Mouse (Mus musculus) lung, embryonic 15.5 days (tissue): ENCODE measurements around the gene Ptprt. TPM values are rescaled to one million over a fixed set of nuclear protein-coding genes. Genes with fewer than 3 reads are reported as not detected.
A peak's percentile ranks its signal among the peaks of the same experiment; 100 is the strongest.
"Not testable (repeated sequence)": the region's sequence is repeated elsewhere in the genome, so short reads cannot be mapped to it uniquely, and the experiment has no call there.

Experiments
- ATAC-seq: fragments of 200-750 bp; cut with Nextera tagmentation; 2 replicates; pipeline ENCODE4 v1.8.0; 2017; ENCODE audit warnings: moderate number of reproducible peaks, borderline replicate concordance; ENCODE audit not compliant: low FRiP score, low TSS enrichment; ENCODE audit errors: extremely low read depth
- H3K27ac ChIP-seq: fragments of 300-500 bp; sonication (generic); 2 replicates; pipeline ENCODE4 v1.5.1; 2015; ENCODE audit warnings: moderate library complexity, mild to moderate bottlenecking, inconsistent platforms
- H3K27me3 ChIP-seq: fragments of 300-500 bp; sonication (generic); 2 replicates; pipeline ENCODE4 v1.6.1; 2015; ENCODE audit warnings: inconsistent platforms
- H3K36me3 ChIP-seq: fragments of 300-500 bp; sonication (generic); 2 replicates; pipeline ENCODE4 v1.6.1; 2015; ENCODE audit warnings: inconsistent platforms
- H3K4me1 ChIP-seq: fragments of 300-500 bp; sonication (generic); 2 replicates; pipeline ENCODE4 v1.6.1; 2015; ENCODE audit warnings: inconsistent platforms
- H3K4me2 ChIP-seq: fragments of 300-500 bp; sonication (generic); 2 replicates; pipeline ENCODE4 v1.6.1; 2015; ENCODE audit warnings: inconsistent platforms, mild to moderate bottlenecking, moderate library complexity
- H3K4me3 ChIP-seq: fragments of 300-500 bp; sonication (generic); 2 replicates; pipeline ENCODE4 v1.5.1; 2015; ENCODE audit warnings: mild to moderate bottlenecking, inconsistent platforms
- H3K9ac ChIP-seq: fragments of 300-500 bp; sonication (generic); 2 replicates; pipeline ENCODE4 v1.6.1; 2015; ENCODE audit warnings: inconsistent platforms
- H3K9me3 ChIP-seq: fragments of 300-500 bp; sonication (generic); 2 replicates; pipeline ENCODE4 v1.6.1; 2016; ENCODE audit warnings: inconsistent platforms
- WGBS: fragments of 180-500 bp; shearing (Covaris S2); methylation state at CpG from one replicate; pipeline ENCODE4 v1.1.7; 2015; 5-methylcytosine and 5-hydroxymethylcytosine counted together
- polyA plus RNA-seq: library from polyadenylated mRNA; unstranded; fragments of >200 nt; fragmentation: Nextera tagmentation; extraction: Ambion mirVana; gene quantifications from 2 replicates; pipeline ENCODE4 v1.2.1, GENCODE M21; 2015

The Ptprt gene
- polyA plus RNA-seq, 1 experiment from 2014 or later, result 1.6 TPM

DNA sequence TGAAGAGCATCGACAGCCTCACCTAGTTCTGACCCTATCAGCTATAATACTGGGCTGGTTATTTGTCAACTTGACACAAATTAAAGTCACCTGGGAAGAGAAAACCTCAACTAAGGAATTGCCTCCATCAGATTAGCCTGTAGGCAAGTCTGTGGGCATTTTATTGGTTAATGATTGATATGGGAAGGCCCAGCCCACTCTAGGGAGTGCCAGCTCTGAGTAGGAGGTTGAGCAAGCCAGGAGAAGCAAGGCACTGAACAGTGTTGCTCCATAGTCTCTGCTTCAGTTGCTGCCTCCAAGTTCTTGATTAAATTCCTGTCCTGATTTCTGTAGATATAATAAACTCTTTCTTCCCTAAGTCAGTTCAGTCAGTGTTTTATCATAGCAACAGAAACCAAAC, 488.4 kb downstream of the Ptprt start:
- Histone ChIP-seq H3K27ac (no peak overlapping the region), H3K9ac (no peak overlapping the region), H3K9me3 (no peaks in the 10 kb centered on the region), H3K4me3 (no peak overlapping the region), H3K4me1 (no peaks in the 10 kb centered on the region), H3K4me2 (no peak overlapping the region), H3K27me3 (no peaks in the 10 kb centered on the region), H3K36me3 (no peaks in the 10 kb centered on the region)
- 76% methylated on average over 1 of the region's 1 CpGs for WGBS
- ATAC-seq, result no peak

DNA sequence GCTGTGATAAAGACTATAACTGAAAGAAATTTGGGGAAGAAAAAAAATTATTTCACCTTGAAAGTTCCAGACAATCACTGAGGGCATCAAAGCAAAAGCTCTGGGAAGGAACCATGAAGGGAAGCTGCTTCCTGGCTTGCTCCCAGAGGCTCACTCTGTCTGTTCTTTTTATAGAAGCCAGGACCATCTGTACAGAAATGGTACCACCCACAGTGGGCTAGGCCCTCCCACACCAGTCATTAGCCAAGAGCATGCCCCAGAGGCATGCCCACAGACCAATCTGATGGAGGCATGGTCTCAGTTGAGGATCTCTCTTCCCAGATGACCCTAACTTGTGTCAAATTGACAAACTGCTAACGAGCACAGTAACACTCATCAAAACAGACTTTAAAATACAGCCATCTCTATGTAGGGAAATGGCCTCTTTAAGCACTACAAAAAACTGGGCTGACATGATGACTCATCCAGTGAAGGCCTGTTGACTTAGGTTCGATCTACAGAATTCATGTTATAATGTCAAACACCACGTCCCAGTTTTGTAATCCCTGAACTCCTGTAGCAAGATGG, 519.0 kb downstream of the Ptprt start:
- ATAC-seq, result no peak
- H3K4me1 ChIP-seq, result no peaks in the 10 kb centered on the region
- no peak overlapping the region for H3K4me3 ChIP-seq
- H3K9me3 ChIP-seq, result no peaks in the 10 kb centered on the region
- no peak overlapping the region for H3K4me2 ChIP-seq
- H3K27ac ChIP-seq, result no peak overlapping the region
- H3K36me3 ChIP-seq, result no peaks in the 10 kb centered on the region
- H3K27me3 ChIP-seq, result no peaks in the 10 kb centered on the region
- WGBS, result 72% methylated on average over 3 of the region's 3 CpGs
- no peak overlapping the region for H3K9ac ChIP-seq

DNA sequence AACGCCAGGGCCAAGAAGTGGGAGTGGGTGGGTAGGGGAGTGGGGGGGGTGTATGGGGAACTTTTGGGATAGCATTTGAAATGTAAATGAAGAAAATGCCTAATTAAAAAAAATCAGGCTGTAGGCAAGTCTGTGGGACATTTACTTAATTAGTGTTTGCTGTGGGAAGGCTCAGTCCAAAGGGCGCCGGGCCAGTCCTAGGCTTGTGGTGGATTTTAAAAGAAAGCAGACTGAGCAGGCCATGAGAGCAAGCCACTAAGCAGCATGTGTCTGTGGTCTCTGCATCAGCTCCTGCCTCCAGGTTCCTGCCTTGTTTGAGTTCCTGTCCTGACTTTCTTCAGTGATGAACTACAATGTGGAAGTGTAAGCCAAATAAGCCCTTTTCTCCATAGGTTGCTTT, 524.8 kb downstream of the Ptprt start:
- H3K4me1 ChIP-seq, ATAC-seq, H3K9ac ChIP-seq, H3K27me3 ChIP-seq, H3K36me3 ChIP-seq, H3K4me3 ChIP-seq, H3K9me3 ChIP-seq, H3K4me2 ChIP-seq, H3K27ac ChIP-seq: not testable (repeated sequence)
- 90% methylated on average over 3 of the region's 3 CpGs for WGBS

DNA sequence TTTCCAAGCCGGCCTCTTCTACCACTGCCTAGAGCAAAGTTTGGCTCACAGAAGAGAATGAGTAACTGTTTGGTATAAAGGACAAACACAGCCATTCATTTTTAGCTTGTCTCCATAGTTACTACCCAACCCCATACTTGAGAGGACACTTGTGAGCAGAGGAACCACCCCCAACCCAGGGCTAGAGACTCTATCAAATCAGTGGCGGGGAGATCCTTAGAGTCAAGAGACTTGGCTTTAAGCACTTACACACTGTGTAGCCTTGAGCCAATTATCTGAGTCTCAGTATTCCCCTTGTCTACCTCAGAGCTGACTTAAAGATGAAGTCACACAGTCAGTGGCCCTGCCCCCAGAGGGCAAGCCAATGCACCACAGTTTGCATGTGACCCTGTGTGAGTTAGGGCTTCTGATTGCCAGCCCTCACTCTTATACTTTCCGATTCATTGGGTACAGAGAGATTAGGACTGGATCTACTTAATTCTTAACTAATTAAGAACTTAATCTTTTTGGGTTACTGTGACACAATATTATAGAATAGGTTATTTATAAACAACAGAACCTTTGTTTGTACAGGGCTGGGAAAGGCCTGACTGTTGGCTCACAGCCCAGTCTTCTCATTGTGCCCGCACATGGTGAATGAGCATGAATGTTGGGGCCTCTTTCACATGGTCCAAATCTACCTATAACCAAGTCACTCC, 529.2 kb downstream of the Ptprt start:
- no peak overlapping the region for H3K4me2 ChIP-seq
- 48% methylated on average over 4 of the region's 4 CpGs for WGBS
- H3K4me3 ChIP-seq, result no peak overlapping the region
- H3K36me3 ChIP-seq, result no peaks in the 10 kb centered on the region
- no peaks in the 10 kb centered on the region for H3K9me3 ChIP-seq
- H3K27ac ChIP-seq, result 0 out of 2 replicates have a peak overlapping the region, but pooled peaks have one; percentile 10
- H3K9ac ChIP-seq, result no peak overlapping the region
- ATAC-seq, result peak; percentile 88
- peaks cover 5% of the 10 kb centered on the region; the same call in 1 of the 2 replicates for H3K4me1 ChIP-seq
- no peaks in the 10 kb centered on the region for H3K27me3 ChIP-seq

DNA sequence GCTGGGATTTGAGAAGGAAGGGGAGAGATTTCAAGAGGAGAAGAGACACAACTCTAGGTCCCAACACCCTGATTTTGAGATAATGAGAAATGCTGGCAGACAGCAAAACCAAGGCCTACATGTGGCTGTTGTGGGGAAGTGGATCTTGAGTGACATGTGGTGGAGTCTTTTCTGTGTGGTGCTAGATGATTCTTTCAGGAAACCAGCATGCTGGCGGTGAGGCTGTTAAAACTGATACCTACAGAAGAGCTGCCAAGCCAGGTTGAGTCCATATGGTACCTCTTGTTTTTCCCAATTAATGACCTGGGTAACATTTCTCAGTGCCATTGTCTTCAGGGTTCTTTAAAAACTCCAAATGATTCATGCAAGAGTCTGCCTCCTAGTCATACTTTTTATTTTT, 531.1 kb downstream of the Ptprt start:
- H3K4me2 ChIP-seq, result no peak overlapping the region
- H3K27me3 ChIP-seq, result no peaks in the 10 kb centered on the region
- H3K9ac ChIP-seq, result no peak overlapping the region
- H3K4me1 ChIP-seq, result peaks cover 5% of the 10 kb centered on the region; the same call in 1 of the 2 replicates
- no peaks in the 10 kb centered on the region for H3K9me3 ChIP-seq
- 90% methylated on average over 1 of the region's 1 CpGs for WGBS
- no peak overlapping the region for H3K27ac ChIP-seq
- H3K4me3 ChIP-seq, result no peak overlapping the region
- no peak for ATAC-seq
- no peaks in the 10 kb centered on the region for H3K36me3 ChIP-seq

DNA sequence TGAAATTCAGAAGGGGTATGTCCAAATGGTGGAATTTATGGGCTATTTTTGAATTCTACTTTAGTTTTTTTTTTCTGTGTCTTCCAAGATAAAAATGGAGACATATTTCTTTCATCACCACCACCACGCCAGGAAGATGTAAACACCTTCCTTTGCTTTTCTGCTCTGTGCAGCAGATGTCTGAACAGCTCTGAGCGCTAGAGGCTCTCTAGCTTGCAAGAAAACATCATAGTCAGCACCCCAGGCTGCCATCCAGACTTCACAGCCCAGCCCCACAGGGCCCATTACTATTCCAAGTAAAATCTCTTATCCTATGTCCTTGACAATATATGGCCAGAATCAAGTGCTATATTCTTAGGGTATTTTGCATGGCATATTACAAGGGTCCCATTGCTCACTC, 542.9 kb downstream of the Ptprt start:
- Histone ChIP-seq H3K27me3 (no peaks in the 10 kb centered on the region), H3K4me2 (no peak overlapping the region), H3K27ac (no peak overlapping the region), H3K36me3 (no peaks in the 10 kb centered on the region), H3K9ac (no peak overlapping the region), H3K4me3 (no peak overlapping the region), H3K4me1 (no peaks in the 10 kb centered on the region), H3K9me3 (no peaks in the 10 kb centered on the region)
- no peak for ATAC-seq
- WGBS, result 27% methylated on average over 2 of the region's 2 CpGs

DNA sequence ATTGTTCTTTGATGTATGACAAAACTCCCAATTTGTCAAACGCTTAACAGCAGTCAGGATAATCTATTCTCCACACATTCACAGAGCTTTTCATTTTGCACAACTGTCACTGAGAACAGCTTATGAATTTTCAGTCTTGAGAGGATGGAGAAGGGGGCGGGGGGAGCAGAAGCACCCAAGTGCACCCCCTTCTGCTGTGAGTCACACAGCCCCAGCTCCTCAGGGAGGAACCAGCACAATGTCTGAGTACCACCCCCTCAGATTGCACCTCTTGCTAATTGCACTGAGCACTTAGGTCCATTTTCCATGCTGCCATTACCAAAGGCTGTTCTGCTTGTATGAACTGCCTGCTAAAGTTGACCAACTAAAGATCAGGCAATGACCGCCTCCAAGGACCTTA, 578.6 kb downstream of the Ptprt start:
- no peak for ATAC-seq
- 81% methylated on average over 3 of the region's 3 CpGs for WGBS
- H3K4me2 ChIP-seq, result no peak overlapping the region
- no peaks in the 10 kb centered on the region for H3K4me1 ChIP-seq
- no peaks in the 10 kb centered on the region for H3K9me3 ChIP-seq
- no peaks in the 10 kb centered on the region for H3K27me3 ChIP-seq
- no peaks in the 10 kb centered on the region for H3K36me3 ChIP-seq
- H3K27ac ChIP-seq, result no peak overlapping the region
- no peak overlapping the region for H3K4me3 ChIP-seq
- H3K9ac ChIP-seq, result no peak overlapping the region

DNA sequence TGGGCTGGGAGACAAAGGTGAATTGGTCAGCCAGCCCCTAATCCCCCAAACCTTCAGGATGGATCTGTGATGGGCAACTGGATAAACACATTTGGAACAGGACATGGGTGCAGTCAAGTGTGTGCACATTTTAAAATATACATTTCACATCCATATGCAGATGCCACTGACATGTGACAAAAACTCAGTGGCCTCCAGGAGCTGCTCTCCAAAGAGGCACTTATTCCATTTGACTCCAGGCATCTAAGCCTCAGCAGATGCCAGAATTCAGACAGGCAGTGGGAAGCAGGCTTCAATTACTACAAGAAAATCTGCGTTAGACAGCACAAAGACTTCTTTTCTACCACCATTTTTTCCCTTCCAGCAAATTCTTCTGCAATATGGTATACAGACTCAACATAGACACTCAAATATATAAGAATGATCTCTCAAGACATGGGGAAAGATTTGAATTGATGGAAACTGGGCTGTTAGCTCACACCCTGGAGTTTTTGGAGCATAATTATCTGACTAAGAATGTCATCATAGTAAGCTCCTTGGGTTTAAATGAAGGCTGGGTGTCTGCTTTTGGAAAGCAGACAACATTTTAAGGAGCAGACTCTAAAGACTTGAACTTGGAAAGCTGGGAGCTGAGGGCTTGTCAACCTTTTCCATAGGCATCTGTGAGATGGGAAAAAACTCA, 580.1 kb downstream of the Ptprt start:
- Histone ChIP-seq H3K4me1 (no peaks in the 10 kb centered on the region), H3K36me3 (no peaks in the 10 kb centered on the region), H3K9me3 (no peaks in the 10 kb centered on the region), H3K27ac (no peak overlapping the region), H3K9ac (no peak overlapping the region), H3K27me3 (no peaks in the 10 kb centered on the region), H3K4me2 (no peak overlapping the region), H3K4me3 (no peak overlapping the region)
- WGBS, result 77% methylated on average over 1 of the region's 1 CpGs
- ATAC-seq, result no peak

DNA sequence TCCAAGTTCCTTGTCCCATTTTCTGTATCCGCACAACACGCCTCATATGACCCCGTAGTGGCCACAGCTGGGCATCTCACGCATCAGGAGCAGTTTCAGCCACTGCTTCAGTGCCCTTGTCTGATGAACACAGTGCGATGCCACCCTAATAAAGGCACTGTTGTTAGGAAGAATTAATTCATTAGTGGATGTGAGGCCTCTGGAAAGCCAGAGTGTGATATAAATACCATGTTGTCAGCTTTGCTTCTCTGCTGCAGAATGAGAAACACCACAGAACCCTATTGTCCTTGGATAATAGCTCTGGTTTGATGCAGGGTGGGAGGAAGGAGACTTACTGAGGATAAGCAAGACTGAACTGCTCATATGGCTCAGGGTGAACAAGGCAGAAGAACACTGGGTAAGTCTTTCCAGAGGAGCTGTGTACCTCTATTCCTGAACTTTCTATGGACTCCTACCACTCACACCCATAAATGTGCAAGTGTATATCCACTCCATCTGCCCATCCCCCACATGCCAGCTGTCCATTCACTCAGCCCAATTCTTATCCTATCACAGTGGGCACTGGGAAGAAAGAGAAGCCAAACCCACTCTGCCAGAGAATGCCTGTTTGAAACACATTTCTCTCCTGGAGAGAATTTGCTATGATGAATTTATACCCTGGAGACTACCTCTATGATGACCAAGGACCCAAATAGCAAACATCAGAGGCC, 582.2 kb downstream of the Ptprt start:
- H3K4me3 ChIP-seq, result no peak overlapping the region
- H3K27ac ChIP-seq, result no peak overlapping the region
- H3K9ac ChIP-seq, result no peak overlapping the region
- H3K4me1 ChIP-seq, result no peaks in the 10 kb centered on the region
- no peak overlapping the region for H3K4me2 ChIP-seq
- no peaks in the 10 kb centered on the region for H3K27me3 ChIP-seq
- H3K36me3 ChIP-seq, result no peaks in the 10 kb centered on the region
- no peak for ATAC-seq
- no peaks in the 10 kb centered on the region for H3K9me3 ChIP-seq
- WGBS, result 91% methylated on average over 5 of the region's 5 CpGs

DNA sequence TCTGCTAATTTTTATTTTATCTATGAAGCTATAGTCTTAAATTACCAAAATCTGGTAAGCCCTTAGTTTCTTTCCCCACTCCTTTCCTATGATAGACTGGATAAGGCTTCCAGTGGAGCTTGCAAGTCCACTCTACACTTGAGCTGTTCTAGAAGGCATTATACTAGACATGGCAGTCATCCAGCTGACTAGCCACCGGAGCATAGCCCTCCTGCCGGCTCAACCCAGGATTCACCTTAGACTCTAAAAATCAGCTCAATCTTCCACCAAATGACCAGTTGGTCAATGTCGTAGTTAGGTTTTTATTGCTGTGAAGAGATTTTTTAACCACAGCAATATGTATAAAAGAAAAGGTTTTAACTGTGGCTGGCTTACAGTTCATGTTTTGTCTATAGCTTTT, 608.1 kb downstream of the Ptprt start:
- ATAC-seq, result no peak
- Histone ChIP-seq H3K27me3 (no peaks in the 10 kb centered on the region), H3K4me3 (no peak overlapping the region), H3K9me3 (no peaks in the 10 kb centered on the region), H3K9ac (no peak overlapping the region), H3K4me1 (no peaks in the 10 kb centered on the region), H3K27ac (no peak overlapping the region), H3K36me3 (no peaks in the 10 kb centered on the region), H3K4me2 (no peak overlapping the region)
- WGBS, result 92% methylated on average over 3 of the region's 3 CpGs

DNA sequence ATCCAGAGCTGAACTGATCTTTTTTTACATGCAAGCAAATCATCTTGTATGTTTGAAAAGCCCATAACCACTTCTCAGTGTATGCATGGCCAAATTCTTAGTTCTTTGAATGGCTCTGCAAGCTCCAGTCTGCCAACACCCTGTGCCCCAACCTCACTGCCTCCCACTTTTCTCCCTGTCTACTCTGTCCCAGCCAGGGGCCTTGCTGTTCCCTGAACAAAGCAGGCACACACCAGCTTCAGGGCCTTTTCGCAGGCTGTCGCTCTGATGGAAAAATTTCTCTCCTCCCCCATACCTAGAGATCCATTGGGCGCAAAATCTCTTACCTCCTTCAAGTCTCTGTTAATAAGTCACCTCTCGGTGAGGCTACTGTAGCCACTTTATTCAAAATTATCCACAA, 610.7 kb downstream of the Ptprt start:
- Histone ChIP-seq H3K27ac (no peak overlapping the region), H3K4me3 (no peak overlapping the region)

DNA sequence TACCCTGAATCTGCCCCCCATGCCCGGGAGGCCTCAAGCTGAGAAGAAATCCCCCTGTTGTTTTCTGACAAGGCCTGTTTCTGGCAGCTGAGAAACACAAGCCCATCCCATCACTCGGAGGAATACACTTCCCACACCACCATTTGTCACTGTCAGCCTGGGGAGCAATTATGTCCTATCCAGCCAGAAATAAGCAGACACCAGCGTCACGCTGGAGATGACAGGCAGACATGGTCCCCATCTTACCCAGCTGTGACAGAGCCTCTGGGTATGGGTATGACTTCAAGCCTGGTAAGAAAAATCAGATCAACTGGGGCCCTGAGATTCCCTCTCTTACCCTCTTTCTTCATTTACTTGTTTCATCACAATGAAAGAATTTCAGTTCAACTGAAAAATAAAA, 625.3 kb downstream of the Ptprt start:
- no peaks in the 10 kb centered on the region for H3K9me3 ChIP-seq
- H3K4me3 ChIP-seq, result no peak overlapping the region
- H3K9ac ChIP-seq, result no peak overlapping the region
- no peaks in the 10 kb centered on the region for H3K36me3 ChIP-seq
- ATAC-seq, result no peak
- H3K27me3 ChIP-seq, result no peaks in the 10 kb centered on the region
- H3K4me1 ChIP-seq, result no peaks in the 10 kb centered on the region
- H3K27ac ChIP-seq, result no peak overlapping the region
- 50% methylated on average over 4 of the region's 4 CpGs for WGBS
- H3K4me2 ChIP-seq, result no peak overlapping the region

More for the DNA sequence above, 610.7 kb downstream of the Ptprt start:
- Histone ChIP-seq H3K27me3 (no peaks in the 10 kb centered on the region), H3K9me3 (no peaks in the 10 kb centered on the region), H3K4me2 (no peak overlapping the region), H3K9ac (no peak overlapping the region), H3K4me1 (no peaks in the 10 kb centered on the region), H3K36me3 (no peaks in the 10 kb centered on the region)
- ATAC-seq, result no peak
- WGBS, result 83% methylated on average over 4 of the region's 4 CpGs
